Mouse (Mus musculus): ENCODE measurements around the gene Rgs17.

Gene Rgs17

GRCm38 (mm10) chr10:5823740-5824491, 98.3 kb downstream of the Rgs17 start, which contains the start of gene Mtrf1l:
TSS of gene Mtrf1l (minus strand) at chr10:5823910.
- DNase-seq, result peak; percentile 94

DNA sequence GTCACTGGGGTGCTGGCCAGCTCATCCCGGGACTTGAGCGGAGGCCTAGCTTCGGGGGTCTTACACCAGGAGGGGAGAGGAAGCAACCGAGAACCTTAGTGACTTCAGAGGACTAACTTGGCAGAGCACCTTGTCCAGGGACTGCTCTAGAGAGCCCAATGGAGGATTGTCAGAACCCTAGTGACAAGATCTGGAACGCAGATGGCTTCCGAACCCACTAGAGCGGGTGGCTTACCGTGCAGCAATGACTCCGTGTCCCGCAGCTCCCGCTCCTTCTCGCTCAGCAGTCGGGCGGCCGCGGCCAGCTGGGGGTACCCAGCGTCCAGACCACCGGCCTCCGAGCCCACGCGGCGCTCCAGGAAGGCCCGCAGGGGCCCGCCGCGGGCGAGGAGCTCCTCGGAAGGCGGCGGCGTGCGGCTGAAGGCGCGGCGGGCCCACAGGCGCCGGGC, 98.9 kb downstream of the Rgs17 start:
- DNase-seq, result no peak

DNA sequence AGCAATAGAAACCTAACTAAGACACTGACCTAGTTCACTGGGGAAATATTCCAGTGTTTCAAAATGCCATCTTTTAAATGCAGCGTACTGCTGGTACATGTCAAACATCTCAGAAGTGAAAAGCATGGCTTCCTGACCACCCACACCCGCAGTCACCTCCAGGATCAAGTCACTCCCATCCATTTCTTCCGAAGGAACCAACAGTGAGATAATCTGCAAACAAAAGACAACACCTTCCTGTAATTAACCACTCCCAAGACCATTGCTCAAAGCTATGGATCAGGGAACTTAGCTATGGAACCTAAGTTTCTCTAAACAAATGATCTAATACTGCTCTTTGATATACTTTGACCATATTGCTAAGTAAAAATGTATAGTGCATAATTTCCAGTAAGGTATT, 103.4 kb downstream of the Rgs17 start:
- no peak for DNase-seq

DNA sequence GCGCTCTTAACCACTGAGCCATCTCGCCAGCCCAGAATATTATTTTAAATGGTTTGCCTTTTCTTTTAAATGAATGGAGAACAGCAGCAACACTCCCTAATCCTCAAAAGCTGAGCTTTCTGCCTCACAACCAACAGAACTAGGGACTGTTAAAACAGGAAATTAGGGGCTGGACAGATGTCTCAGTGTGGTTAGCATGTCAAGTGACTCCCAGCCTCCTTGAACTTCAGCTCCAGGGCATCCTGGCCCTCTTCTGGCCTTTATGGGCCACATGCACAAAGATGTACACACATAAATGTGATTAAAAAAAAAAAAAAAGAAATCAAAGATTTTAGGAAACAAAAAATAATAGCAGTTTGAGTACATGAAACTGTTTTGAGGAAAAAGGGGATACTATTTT, 106.2 kb downstream of the Rgs17 start:
- no peak for DNase-seq

DNA sequence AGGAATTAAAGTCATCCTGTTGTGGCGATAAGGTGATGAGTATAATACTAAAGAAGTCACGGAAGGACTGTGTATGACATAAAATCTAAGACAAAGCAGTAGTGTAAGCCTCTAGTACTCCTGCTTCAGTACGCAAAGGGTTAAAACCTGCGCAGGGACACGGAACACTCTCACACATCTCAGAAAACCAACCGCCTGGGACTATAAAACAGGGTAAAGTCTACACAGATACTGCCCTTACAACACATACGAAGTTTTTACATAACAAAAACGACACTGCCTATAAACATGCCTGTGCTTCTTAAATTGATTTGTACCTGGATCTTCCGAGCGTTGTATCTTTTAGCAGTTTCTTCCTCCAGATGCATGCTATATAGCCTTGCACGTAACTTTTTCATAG, 108.5 kb downstream of the Rgs17 start:
- DNase-seq, result no peak

DNA sequence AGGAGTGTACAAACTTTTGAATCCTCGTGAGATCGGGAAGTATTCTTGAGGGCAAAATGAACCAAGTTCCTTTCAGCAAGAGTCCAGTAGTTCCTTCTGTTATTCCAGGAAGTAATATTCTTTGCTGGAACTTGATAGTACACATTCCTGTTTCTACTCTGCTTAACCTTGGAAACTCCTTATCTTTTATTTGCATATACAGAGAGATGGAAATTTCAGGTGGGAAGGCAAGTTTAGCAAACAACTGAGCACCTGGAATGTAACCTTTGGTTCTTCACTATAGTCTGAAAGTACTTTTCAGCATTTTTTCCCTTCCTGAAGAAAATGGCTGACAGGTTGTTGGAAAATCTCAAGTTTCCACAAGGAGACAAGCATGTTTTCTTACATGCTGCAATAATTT, 114.5 kb downstream of the Rgs17 start:
- DNase-seq, result no peak

DNA sequence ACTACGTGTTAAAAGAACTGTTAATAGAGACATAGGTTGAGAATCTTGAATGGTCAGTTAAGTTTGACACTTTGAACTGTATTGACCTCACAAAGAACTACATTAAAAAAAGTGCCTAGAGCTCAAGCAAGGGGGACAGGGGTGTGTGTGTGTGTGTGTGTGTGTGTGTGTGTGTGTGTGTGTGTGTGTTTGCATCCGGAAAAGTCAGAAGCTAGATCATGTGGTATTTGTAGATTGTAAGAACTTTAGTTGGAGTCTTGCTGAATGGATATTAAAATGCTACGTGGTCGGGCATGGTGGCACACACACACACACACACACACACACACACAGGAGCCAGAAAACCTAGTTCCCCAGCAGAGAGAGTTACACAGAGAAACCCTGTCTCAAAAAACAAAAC, 115.2 kb downstream of the Rgs17 start:
- no peak for DNase-seq

DNA sequence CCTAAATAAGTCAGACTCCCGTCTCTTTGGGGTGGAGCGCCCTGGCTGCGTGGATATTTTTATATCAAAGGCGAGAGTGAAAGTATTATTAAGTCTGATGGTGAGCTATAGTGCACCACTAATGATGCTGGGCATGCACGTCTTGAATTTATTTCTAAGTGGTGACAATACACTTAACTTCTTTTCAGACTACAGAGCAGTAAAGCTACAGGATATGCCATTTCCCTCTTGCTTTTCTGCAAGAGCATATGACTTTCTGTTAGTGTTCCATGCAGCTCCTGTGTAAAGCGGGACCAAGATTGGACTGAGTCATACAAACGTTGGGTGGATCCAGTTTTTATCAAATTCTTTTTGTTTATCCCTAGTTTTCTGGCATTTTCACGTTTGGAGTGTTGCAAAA, 115.8 kb downstream of the Rgs17 start:
- no peak for DNase-seq

DNA sequence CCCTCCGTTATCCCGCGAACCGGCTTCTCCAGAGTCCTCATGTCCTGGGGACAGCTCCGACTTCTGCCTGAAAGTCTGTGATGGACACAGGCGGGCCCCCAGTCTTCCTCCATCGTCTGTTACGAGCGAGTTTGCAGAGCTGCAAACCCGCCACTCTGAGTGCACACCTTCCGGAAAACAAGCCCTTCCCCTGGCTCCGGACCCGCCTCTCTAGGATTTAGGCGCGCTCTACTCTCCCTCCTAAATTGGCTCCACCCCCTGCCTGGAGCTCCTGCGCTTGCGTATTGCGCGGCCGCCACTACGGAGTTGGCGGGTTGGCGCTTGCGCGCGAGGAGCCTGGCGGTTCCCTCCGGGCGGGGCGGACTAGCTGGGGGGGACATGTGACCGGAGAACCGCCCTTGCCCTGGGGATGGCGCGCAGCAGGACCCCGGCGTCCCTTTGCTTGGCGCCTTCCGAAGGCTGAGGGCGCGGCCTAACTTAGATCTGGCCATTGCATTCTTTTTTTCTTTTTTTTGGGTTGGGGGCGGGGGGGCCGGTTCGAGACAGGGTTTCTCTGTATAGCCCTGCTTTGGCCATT, 116.4 kb downstream of the Rgs17 start:
- peak; percentile 96 for DNase-seq

GRCm38 (mm10) chr10:5805243-5805730, 116.9 kb downstream of the Rgs17 start, which contains the start of gene Fbxo5:
TSS of gene Fbxo5 (minus strand) at chr10:5805600.
- peak; percentile 99 for DNase-seq

- no peak for DNase-seq
Measured at GRCm38 (mm10) chr10:5804691-5805156, 117.5 kb downstream of the Rgs17 start.

- DNase-seq, result no peak
Measured at GRCm38 (mm10) chr10:5803739-5804138, 118.5 kb downstream of the Rgs17 start.

DNA sequence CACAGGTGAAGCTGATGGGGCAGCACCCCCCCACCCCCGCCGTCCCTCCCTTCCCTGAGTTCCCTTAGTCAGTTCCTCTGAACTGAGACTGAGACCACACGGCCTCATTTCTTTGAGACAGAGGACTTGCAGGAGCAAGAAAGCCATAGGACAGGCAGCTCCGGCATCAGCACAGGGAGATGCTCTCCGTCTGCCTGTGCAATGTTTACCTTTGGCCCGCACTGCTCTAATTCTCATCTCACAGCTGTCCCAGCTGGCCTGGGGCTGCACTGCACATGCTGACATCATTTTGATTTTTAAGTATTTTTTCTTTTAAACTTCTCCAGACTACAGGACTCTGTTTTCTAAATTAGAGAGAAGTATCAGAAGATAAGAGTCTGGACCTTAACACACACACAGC, 119.3 kb downstream of the Rgs17 start:
- DNase-seq, result no peak

DNA sequence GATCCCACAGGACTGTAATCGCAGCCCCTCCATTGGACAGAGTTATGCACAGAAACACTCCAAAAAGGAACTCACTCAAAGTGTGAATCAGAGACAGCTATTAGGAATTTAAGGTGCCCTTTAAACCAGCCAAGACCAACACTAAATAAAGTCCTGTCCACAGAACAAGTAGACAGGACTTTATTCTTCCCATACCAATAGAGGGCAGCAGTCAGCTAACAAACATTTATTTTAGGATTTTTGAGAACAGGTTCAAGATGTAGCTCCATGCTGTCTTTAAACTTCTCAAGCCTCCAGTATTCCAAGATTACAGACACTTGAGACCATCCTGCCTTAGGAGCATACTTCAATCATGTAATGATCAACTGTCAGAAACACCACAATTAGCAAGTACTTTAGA, 121.7 kb downstream of the Rgs17 start:
- DNase-seq, result no peak

DNA sequence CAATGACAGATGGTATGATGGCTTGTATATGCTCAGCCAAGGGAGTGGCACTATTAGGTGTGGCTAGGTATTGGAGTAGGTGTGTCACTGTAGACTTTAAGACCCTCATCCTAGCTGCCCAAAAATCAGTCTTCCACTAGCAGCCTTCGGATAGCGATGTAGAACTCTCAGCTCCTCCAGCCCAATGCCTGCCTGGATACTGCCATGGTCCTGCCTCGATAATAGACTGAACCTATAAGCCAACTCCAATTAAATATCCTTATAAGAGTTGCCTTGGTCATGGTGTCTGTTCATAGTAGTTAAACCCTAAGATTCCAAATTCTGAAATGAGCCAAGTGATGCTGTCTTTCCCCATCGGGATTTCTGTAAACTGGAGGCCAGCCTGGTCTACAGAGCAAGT, 124.1 kb downstream of the Rgs17 start:
- no peak for DNase-seq

GRCm38 (mm10) chr10:5790657-5791056, 131.5 kb downstream of the Rgs17 start:
- peak; percentile 47 for DNase-seq

- peak; percentile 9 for DNase-seq
Measured at GRCm38 (mm10) chr10:5786923-5787322, 135.3 kb downstream of the Rgs17 start.

Data from right cerebral cortex, postnatal 25 days (tissue).